Mouse (Mus musculus): ENCODE data around the gene Abcg2. TPM values are rescaled to one million over a fixed set of nuclear protein-coding genes. Genes with fewer than 3 reads are reported as not detected.

Gene Abcg2
- polyA plus RNA-seq, 1 experiment from 2014 or later = 30.0 TPM

GRCm38 (mm10) chr6:58694765-58695164 lies 110.4 kb downstream of the Abcg2 start:
- Histone ChIP-seq H3K4me2 (ENCODE audit: low read length) (no peak overlapping the region), H3K9ac (ENCODE audit: low read depth, low read length) (no peak overlapping the region), H3K36me3 (ENCODE audit: control insufficient read depth, insufficient read depth, low read length) (no peaks in the 10 kb centered on the region), H3K4me3 (ENCODE audit: low read depth, low read length) (no peak overlapping the region), H3K4me1 (ENCODE audit: control insufficient read depth, insufficient read depth, low read length) (no peaks in the 10 kb centered on the region), H3K27me3 (ENCODE audit: control insufficient read depth, insufficient read depth, low read depth, low read length) (no peaks in the 10 kb centered on the region), H3K9me3 (replicated peaks; ENCODE audit: control insufficient read depth, low read length, poor library complexity, severe bottlenecking) (no peaks in the 10 kb centered on the region), H3K27ac (ENCODE audit: low read length) (no peak overlapping the region)
- WGBS = 82% methylated on average over 1 of the region's 1 CpGs
- no peak for ATAC-seq

GRCm38 (mm10) chr6:58710369-58710768 lies 126.0 kb downstream of the Abcg2 start:
- no peaks in the 10 kb centered on the region for H3K27me3 ChIP-seq (ENCODE audit: control insufficient read depth, insufficient read depth, low read depth, low read length)
- ATAC-seq = no peak
- H3K36me3 ChIP-seq (ENCODE audit: control insufficient read depth, insufficient read depth, low read length) = no peaks in the 10 kb centered on the region
- H3K4me3 ChIP-seq (ENCODE audit: low read depth, low read length) = no peak overlapping the region
- no peak overlapping the region for H3K27ac ChIP-seq (ENCODE audit: low read length)
- H3K4me2 ChIP-seq (ENCODE audit: low read length) = no peak overlapping the region
- H3K4me1 ChIP-seq (ENCODE audit: control insufficient read depth, insufficient read depth, low read length) = no peaks in the 10 kb centered on the region
- no peaks in the 10 kb centered on the region for H3K9me3 ChIP-seq (replicated peaks; ENCODE audit: control insufficient read depth, low read length, poor library complexity, severe bottlenecking)
- WGBS = 45% methylated on average over 1 of the region's 1 CpGs
- H3K9ac ChIP-seq (ENCODE audit: low read depth, low read length) = no peak overlapping the region

- Histone ChIP-seq H3K9ac (ENCODE audit: low read depth, low read length) (no peak overlapping the region), H3K27ac (ENCODE audit: low read length) (no peak overlapping the region), H3K9me3 (replicated peaks; ENCODE audit: control insufficient read depth, low read length, poor library complexity, severe bottlenecking) (no peaks in the 10 kb centered on the region), H3K4me2 (ENCODE audit: low read length) (no peak overlapping the region), H3K4me1 (ENCODE audit: control insufficient read depth, insufficient read depth, low read length) (no peaks in the 10 kb centered on the region), H3K4me3 (ENCODE audit: low read depth, low read length) (no peak overlapping the region), H3K27me3 (ENCODE audit: control insufficient read depth, insufficient read depth, low read depth, low read length) (no peaks in the 10 kb centered on the region), H3K36me3 (ENCODE audit: control insufficient read depth, insufficient read depth, low read length) (no peaks in the 10 kb centered on the region)
- WGBS = 87% methylated on average over 2 of the region's 2 CpGs
- ATAC-seq = no peak
Observed at GRCm38 (mm10) chr6:58711909-58712308, 127.6 kb downstream of the Abcg2 start.

GRCm38 (mm10) chr6:58733851-58734250 lies 149.5 kb downstream of the Abcg2 start:
- Histone ChIP-seq H3K27me3 (ENCODE audit: control insufficient read depth, insufficient read depth, low read depth, low read length) (no peaks in the 10 kb centered on the region), H3K4me3 (ENCODE audit: low read depth, low read length) (no peak overlapping the region), H3K4me1 (ENCODE audit: control insufficient read depth, insufficient read depth, low read length) (no peaks in the 10 kb centered on the region), H3K4me2 (ENCODE audit: low read length) (no peak overlapping the region), H3K9ac (ENCODE audit: low read depth, low read length) (no peak overlapping the region), H3K27ac (ENCODE audit: low read length) (no peak overlapping the region), H3K36me3 (ENCODE audit: control insufficient read depth, insufficient read depth, low read length) (no peaks in the 10 kb centered on the region), H3K9me3 (replicated peaks; ENCODE audit: control insufficient read depth, low read length, poor library complexity, severe bottlenecking) (no peaks in the 10 kb centered on the region)
- 88% methylated on average over 2 of the region's 2 CpGs for WGBS
- no peak for ATAC-seq

GRCm38 (mm10) chr6:58735090-58735489 lies 150.8 kb downstream of the Abcg2 start:
- ATAC-seq = no peak
- Histone ChIP-seq H3K36me3 (ENCODE audit: control insufficient read depth, insufficient read depth, low read length) (no peaks in the 10 kb centered on the region), H3K4me2 (ENCODE audit: low read length) (no peak overlapping the region), H3K27ac (ENCODE audit: low read length) (no peak overlapping the region), H3K9ac (ENCODE audit: low read depth, low read length) (no peak overlapping the region), H3K4me3 (ENCODE audit: low read depth, low read length) (no peak overlapping the region), H3K4me1 (ENCODE audit: control insufficient read depth, insufficient read depth, low read length) (no peaks in the 10 kb centered on the region), H3K9me3 (replicated peaks; ENCODE audit: control insufficient read depth, low read length, poor library complexity, severe bottlenecking) (no peaks in the 10 kb centered on the region), H3K27me3 (ENCODE audit: control insufficient read depth, insufficient read depth, low read depth, low read length) (no peaks in the 10 kb centered on the region)
- 75% methylated on average over 1 of the region's 1 CpGs for whole genome bisulfite sequencing

Other genes starting within 250 kb of the Abcg2 start
- gene Vmn1r30, start 141.1 kb upstream of the Abcg2 start, polyA plus RNA-seq (2015; fragmentation: Nextera tagmentation; extraction: Ambion mirVana) = not detected in 2 replicates
- gene Vmn1r31, start 109.2 kb upstream of the Abcg2 start, polyA plus RNA-seq (2015; fragmentation: Nextera tagmentation; extraction: Ambion mirVana) = not detected in 2 replicates
- 29.8 and 31.9 TPM in 2 replicates for gene Herc3, start 246.9 kb downstream of the Abcg2 start, polyA plus RNA-seq (2015; fragmentation: Nextera tagmentation; extraction: Ambion mirVana)